Mouse (Mus musculus) left cerebral cortex, adult 18-20 months (tissue): ENCODE results near the gene Dusp14. TPM values are rescaled to one million over a fixed set of nuclear protein-coding genes. Genes with fewer than 3 reads are reported as not detected.
A peak's percentile ranks its signal among the peaks of the same experiment; 100 is the strongest.

Experiments used
- DNase-seq, 2 experiments: peaks; one replicate each; pipeline ENCODE4 v3.0.0; 2021 to 2022; ENCODE audit warnings: low spot score in 2 of 2, mixed read lengths in 1 of 2
- total RNA-seq, 2 experiments: library from RNA; stranded (reverse); gene quantifications; 2 replicates each; pipeline ENCODE4 v1.2.3; 2021

Dusp14 gene
- total RNA-seq, 2 experiments from 2014 or later = 83.4 to 101 TPM

DNA sequence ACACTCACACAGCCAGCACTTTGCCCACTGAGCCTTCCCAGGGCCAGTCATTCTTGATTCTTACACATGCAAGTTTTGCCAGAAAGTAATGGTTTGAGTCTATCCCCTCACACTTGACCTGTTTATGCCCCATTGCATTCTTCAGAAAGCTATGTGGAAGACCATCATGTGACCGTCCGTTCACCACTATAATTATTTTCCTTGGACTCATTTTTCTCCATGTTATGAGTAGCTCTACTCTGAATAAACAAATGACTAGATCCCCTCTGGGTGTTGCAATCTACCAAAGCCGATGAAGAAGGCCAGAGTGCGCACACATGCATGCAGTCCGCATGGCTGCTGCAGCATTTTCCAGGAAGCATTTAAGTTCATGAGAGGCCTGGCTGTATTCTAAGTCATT is 41.8 kb downstream of the Dusp14 start:
- no peak for DNase-seq

DNA sequence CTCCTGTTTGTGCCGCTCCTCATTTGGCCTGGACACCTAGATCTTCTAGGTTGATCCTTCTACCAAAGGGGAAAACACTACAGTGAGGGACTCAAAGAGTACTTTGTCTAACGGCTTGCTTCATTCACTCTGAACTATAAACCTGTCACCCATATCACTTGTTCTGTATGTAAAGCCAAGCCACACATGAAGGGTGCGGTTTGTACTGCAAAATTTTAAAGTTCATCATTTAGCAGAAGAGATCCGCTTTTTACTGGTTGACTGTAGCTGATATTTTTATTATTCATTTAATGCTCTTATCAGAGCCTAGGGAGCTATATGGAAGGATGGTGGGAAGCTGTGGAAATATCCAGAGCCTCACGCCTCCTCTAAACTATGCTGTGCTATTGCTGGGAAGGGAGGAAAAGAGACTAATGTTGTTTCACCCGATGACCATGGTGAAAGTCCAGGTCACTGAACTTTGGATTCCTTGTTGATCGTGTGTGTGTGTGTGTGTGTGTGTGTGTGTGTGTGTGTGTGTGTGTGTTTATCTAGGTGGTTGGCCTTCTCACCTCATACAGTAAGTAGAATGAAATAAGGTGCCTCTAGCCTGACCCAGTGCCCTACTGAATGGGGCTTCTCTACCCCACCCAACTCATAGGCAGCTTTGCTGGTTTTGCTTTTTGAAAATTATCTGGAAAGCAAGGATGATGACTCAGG is 52.1 kb downstream of the Dusp14 start:
- DNase-seq = no peak

DNA sequence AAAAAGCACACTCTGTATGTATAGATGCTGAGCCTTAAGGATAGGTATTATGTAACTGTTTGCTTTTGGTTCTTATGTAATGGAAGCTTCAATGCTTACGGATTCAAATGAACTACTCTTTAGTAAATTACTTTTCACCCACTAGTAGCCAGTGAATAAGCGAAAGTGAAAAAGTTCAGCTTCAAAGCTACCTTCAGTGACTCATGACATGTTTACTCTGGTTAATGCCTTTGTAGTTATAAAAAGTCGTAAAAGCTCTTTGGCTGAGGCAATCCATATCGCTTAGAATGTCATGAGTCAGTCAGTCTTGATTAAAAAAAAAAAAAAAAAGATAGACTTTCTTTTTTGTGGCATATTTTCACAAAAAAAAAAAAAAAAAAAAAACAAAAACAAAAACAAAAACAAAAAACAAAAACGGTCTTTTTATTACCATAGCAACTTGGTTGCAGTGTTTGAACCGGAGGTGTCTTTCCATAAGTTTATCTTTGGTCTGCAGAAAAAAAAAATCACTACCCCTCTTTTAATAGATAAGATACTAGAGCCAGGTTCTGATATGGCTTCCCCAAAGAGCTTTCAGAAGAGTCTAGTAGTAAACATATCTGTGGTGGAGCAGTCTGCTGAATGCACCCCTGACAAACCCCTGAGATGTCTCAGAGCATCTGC is 52.8 kb downstream of the Dusp14 start:
- DNase-seq = no peak

DNA sequence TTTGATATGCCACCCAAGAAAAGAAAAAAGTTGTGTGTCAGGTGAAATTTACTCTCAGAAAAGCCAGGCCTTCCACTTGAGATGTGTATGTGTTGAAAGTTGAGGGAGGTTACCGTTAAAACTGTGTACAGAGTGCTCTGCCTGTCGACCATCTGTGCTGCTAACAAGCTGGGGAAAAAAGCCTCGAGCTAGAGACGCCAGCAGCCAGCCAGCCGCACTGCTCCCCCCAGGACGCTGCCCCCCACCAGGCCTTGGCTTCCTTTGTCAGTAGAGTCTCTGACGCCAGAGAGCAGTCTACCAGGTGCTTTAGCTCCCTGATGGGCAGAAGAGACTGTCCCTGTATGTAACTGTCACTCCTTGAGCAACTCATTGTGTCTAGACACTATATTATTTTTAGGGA is 56.0 kb downstream of the Dusp14 start:
- peak; percentile 26 to 42 for DNase-seq

DNA sequence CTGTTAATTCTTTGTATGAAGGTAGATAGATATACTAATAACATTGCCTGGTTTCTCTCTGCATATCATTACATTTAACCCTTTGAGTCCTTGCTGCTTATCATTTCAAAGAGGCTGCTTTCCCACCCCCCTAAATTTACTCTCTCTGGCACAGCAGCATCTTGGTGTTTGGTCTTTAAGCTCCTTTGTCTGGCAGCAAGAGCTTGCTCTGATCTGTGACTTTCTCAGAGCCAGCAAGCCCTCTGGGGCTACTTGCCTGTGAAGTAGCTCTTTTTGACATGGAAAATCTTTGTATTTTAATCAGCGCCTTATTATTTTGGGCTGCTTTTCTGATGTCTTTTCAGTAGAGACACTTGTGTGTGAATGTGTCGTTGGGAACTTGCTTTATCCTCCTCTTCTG is 57.5 kb downstream of the Dusp14 start:
- no peak for DNase-seq

DNA sequence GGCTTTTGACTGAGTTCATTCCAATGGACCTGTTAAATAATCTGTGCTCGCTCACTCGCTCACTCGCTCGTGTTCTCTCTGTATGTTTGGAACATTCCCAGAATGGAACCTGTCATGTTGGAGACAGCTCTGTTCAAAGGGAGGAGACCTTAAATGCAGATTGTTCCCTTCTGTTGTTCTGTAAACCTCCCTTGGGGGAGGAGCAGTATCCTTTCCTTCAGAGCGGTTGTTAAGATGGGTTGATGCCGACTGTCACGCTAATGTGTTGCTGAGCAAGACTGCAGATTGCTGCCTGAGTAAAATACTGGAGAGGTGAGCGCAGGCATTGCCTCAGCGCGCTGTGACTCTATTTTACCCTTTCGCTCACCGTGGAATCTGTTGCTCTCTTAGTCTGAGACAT is 58.0 kb downstream of the Dusp14 start:
- no peak for DNase-seq

DNA sequence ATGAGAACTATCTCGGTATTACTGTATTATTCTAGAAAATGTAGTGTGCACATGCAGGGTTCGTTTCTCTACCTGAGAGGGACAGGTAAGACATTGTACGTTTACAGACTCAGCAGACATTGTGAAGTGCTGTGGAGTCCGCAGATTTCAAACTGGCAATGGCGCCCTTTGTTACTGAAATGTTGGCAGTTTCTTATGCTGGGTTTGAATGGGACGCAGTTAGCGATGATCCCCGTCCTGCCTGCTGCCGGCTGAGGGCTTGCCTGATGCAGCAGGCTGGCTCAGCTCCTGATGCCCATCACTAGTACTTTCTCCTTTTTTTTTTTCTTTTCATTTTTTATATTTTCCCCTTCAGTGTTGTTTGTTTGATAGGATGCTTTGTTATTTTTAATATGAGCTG is 58.6 kb downstream of the Dusp14 start:
- DNase-seq = no peak

DNA sequence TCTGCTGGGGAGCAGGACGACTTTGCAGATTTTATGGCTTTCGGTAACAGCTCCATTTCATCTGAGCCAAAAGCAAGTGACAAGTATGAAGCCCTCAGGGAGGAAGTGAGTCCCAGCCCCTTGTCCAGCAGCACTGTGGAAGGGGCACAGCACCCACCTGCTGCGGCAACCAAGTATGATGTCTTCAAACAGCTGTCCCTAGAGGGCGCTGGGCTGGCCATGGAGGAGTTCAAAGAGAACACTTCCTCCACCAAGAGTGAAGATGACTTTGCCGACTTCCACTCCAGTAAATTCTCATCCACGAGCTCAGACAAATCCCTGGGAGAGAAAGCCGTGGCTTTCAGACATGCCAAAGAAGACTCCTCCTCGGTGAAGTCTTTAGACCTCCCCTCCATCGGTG is 60.1 kb downstream of the Dusp14 start:
- DNase-seq = no peak

DNA sequence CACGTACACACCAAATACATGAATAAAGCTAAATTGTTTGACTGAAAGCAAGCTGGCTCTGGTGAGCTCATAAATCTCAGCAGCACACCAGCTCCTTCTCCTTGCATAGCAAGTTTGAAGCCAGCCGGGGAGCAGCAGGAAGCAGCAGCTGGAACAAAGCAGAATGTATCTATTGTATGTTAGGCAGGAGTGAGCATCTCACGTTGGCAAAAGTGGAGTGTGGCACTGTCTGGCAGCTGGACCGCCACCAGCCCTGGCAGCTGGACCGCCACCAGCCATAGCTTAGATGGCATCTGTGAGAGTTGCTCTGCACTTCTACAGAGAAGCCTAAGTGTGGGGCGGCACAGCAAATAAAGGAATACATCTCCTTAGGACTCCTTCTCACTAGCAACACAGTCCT is 65.1 kb downstream of the Dusp14 start:
- DNase-seq = peak in 1 of 2 experiments; percentile 10

DNA sequence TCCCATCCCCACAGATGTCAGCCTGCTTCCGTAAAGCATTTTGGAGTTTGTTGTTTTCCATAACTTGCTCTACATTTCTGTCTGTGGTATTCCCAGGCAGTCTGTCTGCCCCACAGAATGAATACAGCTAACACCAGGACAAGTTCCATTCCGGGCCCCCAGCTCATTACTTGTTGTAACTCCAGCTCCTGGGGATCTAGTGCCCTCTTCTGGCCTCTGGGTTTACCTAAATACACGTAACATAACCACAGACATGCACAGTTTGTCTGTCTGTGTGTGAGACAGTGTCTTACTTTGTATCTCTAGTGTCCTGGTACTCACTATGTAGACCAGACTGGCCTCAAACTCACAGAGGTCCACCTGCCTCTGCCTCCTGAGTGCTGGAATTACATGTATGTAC is 67.8 kb downstream of the Dusp14 start:
- DNase-seq = no peak

DNA sequence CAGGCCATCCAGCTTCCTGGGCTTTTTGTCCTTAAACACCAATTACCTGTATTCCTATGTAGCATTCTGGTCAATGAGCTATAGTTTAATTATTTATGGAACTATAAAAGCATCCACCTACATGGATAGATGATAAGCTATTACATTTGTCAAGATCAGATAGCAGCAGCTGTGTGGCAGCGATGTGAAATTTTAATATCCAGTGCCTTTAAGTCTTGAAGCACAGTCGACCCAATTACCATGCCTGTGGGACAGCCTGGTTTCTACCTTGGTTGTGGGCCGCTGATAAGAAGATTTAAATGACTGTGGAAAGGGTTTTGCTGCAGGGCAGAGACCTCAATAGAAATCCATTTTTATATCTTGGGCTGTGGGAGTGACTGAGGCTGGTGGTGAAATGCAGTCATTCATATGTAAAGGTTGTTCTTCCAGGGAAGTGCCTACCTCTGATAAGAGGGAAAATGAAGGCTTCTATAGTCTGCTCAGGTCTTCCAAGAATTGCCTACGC is 69.6 kb downstream of the Dusp14 start:
- no peak for DNase-seq

DNA sequence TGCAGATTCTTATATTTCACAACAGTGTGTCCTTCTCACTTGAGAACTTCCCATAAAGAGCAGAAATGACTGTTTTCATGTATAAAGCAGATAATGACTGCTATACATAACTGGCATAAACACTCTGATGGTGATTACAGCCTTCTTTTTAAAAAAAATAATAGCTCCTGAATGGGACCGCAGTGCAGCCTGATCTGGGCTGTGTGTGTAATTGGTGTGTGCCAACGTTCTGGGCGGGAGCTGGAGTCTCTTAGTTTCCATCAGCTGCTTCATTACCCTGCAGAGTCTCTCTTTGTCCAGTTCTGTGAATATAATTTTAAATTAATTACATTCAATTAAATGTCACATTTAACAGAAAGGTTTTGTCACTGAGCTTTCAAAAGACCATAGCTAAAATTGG is 70.1 kb downstream of the Dusp14 start:
- DNase-seq = no peak

Other genes with a start within 250 kb of the Dusp14 start
- gene Hnf1b, start 219.2 kb downstream of the Dusp14 start, total RNA-seq = under 1 TPM; 0.21 to 0.68 TPM
- 10 to 100 TPM; 14.0 to 15.0 TPM for gene Ddx52, start 127.2 kb downstream of the Dusp14 start, total RNA-seq
- gene Synrg, start 104.8 kb downstream of the Dusp14 start, total RNA-seq = 10 to 100 TPM; 62.3 to 63.3 TPM
- gene Tada2a, start 60.3 kb upstream of the Dusp14 start, total RNA-seq = 10 to 100 TPM; 34.4 to 40.8 TPM
- 10 to 100 TPM; 81.4 to 90.2 TPM for gene Acaca, start 60.4 kb upstream of the Dusp14 start, total RNA-seq
- not detected for gene Gm11437, start 98.2 kb upstream of the Dusp14 start, total RNA-seq